Mouse (Mus musculus) bone marrow macrophage, adult 2 months (primary cell): ENCODE results near the gene Siva1.

ENCODE experiments used
- CTCF ChIP-seq: IDR thresholded peaks from 2 replicates; pipeline ENCODE4 v1.5.1; 2012; ENCODE audit warnings: low read depth, mild to moderate bottlenecking, low read length, moderate library complexity
- POLR2A ChIP-seq: IDR thresholded peaks from 2 replicates; pipeline ENCODE4 v1.6.1; 2012; ENCODE audit warnings: mild to moderate bottlenecking, low read depth, low read length, borderline replicate concordance

GRCm38 (mm10) chr12:112630029-112630428 is 14.4 kb upstream of the Siva1 start:
- TF ChIP-seq POLR2A (no peak), CTCF (no peak)
